Mouse (Mus musculus): Measurements from ENCODE around the gene Gm20715.
"Not testable (repeated sequence)": the region's sequence is repeated elsewhere in the genome, so short reads cannot be mapped to it uniquely, and the experiment has no call there.

Gm20715 gene

GRCm38 (mm10) chr7:6414626-6415441 is 4.8 kb downstream of the Gm20715 start:
- in situ Hi-C loops (cut with MboI; ENCODE audit: unreplicated experiment in 2 of 2), result no loop called here

GRCm38 (mm10) chr7:6415442-6415787 is 5.3 kb downstream of the Gm20715 start:
- in situ Hi-C loops (cut with MboI; ENCODE audit: unreplicated experiment in 2 of 2), result no loop called here

GRCm38 (mm10) chr7:6419894-6420293 is 9.8 kb downstream of the Gm20715 start:
- in situ Hi-C loops (cut with MboI; ENCODE audit: unreplicated experiment in 2 of 2), result no loop called here

DNA sequence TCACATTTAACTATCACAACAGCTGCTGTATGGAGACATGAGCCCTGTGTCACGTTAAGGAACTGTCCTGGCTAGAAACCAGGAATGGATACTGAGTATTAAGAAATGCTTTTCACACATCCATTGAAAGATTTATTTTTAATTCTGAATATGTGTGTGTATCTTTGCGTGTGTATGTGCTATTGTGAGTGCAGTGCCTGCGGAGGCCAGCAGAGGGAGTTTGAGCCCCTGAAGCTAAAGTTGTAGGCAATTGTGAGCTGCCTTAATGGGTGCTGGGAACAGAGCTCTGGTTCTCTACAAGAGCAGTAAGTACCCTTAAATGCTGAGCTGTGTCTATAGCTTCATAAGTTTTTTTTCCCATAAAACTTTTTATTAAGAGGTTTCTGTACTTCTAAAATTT is 19.3 kb downstream of the Gm20715 start:
- in situ Hi-C loops (cut with MboI; ENCODE audit: unreplicated experiment in 2 of 2), result loop anchor here in 1 of 2 experiments (5.0 kb wide), 1 partner anchor 72 kb away; no protein-coding TSS in a partner anchor

DNA sequence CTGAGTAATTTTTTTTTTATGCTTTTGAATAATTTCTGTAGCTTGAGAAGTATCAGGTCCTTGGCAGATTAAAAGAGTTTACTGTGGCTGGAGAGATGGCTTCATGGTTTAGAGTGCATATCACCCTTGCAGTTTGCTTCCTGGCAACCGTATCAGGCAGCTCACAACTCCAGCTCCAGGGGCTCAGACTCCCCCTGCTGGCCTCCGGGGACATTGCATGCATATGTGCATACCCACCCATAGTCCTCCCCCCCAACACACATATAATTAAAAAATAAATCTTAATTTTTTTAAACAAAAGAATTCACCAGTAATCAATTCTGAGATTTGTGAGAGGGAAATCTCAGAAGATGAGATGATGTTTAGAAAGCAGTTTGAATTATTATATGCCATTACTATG is 20.3 kb downstream of the Gm20715 start:
- in situ Hi-C loops (cut with MboI; ENCODE audit: unreplicated experiment in 2 of 2), result no loop called here

DNA sequence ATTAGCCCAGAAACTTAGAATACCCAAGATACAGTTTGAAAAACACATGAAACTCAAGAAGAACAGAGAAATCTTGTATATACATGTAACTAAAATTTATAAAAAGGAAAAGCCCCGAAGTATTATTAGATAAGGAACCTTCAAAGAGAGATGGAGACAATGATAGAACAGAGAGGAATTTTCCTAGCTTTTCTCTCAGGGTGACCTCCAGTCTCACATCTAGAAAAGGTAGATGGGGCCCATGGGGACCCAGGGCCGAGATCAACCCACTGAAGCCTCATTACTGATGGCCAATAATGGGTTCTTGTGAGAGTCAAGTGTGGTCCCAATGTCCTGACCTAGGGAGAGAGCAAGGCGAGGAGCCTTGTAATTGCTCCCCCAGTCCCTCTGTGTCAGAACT is 28.3 kb downstream of the Gm20715 start, which contains the start of gene Olfr1344:
Gene Olfr1344 (plus strand): TSS at position 301 of the 400 bp plus-strand sequence.
- in situ Hi-C loops (cut with MboI; ENCODE audit: unreplicated experiment in 2 of 2), result no loop called here

GRCm38 (mm10) chr7:6441173-6441572 is 31.1 kb downstream of the Gm20715 start:
- in situ Hi-C loops (cut with MboI; ENCODE audit: unreplicated experiment in 2 of 2), result no loop called here

DNA sequence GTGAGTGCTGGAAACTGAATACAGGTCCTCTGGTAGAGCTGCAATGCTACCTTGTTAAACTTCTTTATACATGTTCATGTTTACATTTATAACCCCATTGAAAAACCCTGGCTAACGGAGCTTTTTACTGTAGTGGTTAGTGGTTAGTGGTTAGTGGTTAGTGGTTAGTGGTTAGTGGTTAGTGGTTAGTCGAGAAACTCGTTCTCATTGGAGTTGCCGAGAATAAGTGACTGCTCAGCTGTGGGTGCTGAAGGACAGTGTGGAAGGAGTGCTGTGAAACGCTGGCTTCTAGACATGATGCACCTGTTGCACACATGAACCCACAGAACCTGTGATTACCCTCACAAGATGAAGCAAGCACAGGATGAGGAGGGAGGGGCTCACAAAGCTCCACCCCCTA is 37.7 kb downstream of the Gm20715 start:
- in situ Hi-C loops (cut with MboI; ENCODE audit: unreplicated experiment in 2 of 2), result no loop called here

GRCm38 (mm10) chr7:6455868-6456267 is 45.8 kb downstream of the Gm20715 start, which contains the start of gene Olfr1336:
Gene Olfr1336, plus strand, starts transcription at chr7:6456168.
- in situ Hi-C loops (cut with MboI; ENCODE audit: unreplicated experiment in 2 of 2), result no loop called here

DNA sequence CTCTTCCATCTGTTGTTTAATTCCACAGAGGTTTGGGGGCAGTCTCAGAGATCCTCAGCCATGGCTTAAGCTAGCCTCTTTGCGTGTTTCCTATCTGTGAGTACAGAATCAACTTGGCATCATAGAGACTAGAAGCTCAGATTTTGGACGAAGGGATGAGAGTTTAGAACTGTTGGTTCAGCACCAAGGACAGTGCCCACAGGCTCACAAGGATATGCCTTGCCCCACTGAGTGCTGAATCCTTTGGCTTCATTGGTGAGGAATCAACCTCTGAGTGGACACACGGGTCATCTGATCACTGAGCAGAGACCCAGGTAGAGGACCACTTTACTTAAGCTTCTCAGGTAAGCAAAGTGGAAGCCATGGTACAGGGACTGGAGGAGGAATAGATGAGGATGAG is 46.3 kb downstream of the Gm20715 start:
- in situ Hi-C loops (cut with MboI; ENCODE audit: unreplicated experiment in 2 of 2), result no loop called here

- in situ Hi-C loops (cut with MboI; ENCODE audit: unreplicated experiment in 2 of 2), result no loop called here
Measured at GRCm38 (mm10) chr7:6466951-6467350, 56.9 kb downstream of the Gm20715 start, which contains the start of gene Olfr1346. Gene Olfr1346, plus strand, starts transcription at chr7:6467101.

- in situ Hi-C loops (cut with MboI; ENCODE audit: unreplicated experiment in 2 of 2), result not testable (repeated sequence)
Measured at GRCm38 (mm10) chr7:6477633-6478032, 67.6 kb downstream of the Gm20715 start.

- in situ Hi-C loops (cut with MboI; ENCODE audit: unreplicated experiment in 2 of 2), result no loop called here
Measured at GRCm38 (mm10) chr7:6486841-6487240, 76.8 kb downstream of the Gm20715 start, which contains the start of gene Olfr5. Gene Olfr5, minus strand, starts transcription at chr7:6486941.

All from v-Abl transformed pro-B cells (cell line).